Mouse (Mus musculus) thymus, postnatal 14 days (tissue): ENCODE measurements around the gene Gm5934.
"Not testable (repeated sequence)": the region's sequence is repeated elsewhere in the genome, so short reads cannot be mapped to it uniquely, and the experiment has no call there.

Experiments
- DNase-seq: peaks from one replicate; pipeline ENCODE4 v3.0.0; 2021

Gene Gm5934

GRCm38 (mm10) chrX:24500660-24501059, at the start of gene Gm5934:
Gene Gm5934 (minus strand): TSS chrX:24500760.
- not testable (repeated sequence) for DNase-seq
